Mouse (Mus musculus): ENCODE results near the gene Grk3. TPM values are rescaled to one million over a fixed set of nuclear protein-coding genes. Genes with fewer than 3 reads are reported as not detected.

Grk3 gene
- 100 to 1,000 TPM; 420 to 507 TPM for total RNA-seq (2023)

DNA sequence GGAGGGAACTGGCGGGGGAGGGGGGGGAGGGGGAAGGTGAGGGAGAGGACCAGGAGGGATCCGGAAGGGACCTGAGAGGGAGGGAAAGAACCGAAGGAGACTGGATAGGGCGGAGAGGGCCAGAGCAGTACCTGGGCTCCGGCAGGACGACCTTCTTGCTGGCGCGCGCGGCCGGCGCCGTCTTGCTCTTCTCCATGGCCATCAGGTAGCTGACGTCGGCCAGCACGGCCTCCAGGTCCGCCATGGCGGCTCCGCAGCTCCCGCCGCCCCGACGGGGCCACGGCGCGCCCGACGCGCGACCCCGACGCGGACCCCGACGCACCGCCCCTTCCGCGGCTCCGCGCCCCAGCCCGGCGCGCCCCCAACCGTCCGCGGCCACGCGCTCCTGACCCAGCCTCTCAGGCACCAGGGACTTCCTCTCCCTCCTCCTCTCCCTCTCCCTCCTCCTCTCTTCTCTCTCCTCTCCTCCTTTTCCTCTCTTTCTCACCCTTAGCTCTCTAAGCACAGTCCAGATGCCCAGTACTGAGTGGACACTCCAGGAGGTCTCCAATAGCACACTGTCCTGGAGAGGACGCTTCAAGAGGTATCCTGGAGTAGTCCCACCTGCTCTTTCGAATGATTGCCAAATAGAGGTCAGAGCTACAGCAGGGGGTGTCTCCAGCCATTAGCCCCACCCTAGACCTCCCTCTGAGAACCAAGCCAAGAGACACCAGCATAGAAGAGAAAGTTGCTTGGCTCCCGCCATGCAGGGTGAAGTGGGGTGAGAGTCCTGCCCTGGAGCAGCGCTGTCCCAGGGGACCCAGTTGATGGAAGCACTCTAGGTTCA is at the start of gene Grk3:
Gene Grk3 (minus strand): TSS at position 556 of the 826 bp plus-strand sequence.

DNA sequence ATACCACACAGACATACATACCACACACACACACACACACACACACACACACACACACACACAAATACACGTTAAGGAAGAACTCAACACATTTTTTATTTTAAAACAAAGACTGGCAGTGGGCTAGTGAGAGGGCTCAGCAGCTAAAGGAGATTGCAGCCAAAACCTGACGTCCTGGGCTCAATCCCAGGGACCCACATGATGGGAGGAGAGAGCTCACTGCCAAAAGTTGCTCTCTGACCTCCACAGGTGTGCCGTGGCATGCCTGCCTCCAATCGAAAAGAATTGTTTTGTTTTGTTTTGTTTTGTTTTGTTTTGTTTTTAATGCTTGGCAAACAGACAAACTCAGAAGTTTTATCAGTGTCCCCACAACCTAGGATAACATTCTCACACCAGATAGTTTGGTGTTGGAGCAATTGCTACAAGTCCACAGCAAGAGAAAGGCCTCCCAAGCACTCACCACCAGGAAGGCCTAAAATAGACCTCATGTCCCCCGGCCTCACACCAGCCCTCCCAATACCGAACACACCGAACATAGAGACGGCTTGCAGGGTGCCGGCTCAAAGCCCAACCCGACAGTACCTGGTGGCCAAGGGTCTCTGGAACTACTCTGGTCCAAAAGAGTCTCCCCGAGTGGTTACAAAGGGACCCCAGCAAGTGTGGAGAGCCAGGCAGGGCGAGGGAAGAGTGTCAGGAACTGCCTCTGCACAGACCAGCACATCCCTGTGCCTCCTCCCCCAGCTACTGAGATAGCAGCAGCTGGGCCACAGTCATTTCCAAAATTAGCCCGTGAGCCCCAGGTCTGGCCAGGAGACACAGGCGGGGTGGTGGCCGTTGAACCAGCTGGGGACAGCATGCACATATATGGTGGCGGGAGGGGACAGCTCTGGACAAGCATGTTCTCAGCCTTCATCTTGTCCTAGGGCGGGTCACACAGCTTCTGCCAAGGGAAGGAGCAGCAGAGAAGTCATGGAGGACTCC is 119.6 kb downstream of the Grk3 start, which contains the start of gene Myo18b:
Gene Myo18b (minus strand): TSS at position 689 of the 981 bp plus-strand sequence.

Other genes with a start within 250 kb of the Grk3 start
- 1 to 10 TPM; 3.6 to 5.6 TPM for gene Myo18b, start 119.4 kb downstream of the Grk3 start, total RNA-seq (2023)
- not detected for gene Crybb2, start 54.3 kb upstream of the Grk3 start, total RNA-seq (2023)
- not detected for gene Crybb3, start 65.8 kb upstream of the Grk3 start, total RNA-seq (2023)
- 1 to 10 TPM; 7.0 to 7.7 TPM for gene 2900026A02Rik, start 205.4 kb upstream of the Grk3 start, total RNA-seq (2023)
- gene Tmem211, start 211.1 kb upstream of the Grk3 start, total RNA-seq (2023) = not detected